Mouse (Mus musculus) G1E-ER4 (cell line): Measurements from ENCODE around the gene Sergef. TPM values are rescaled to one million over a fixed set of nuclear protein-coding genes. Genes with fewer than 3 reads are reported as not detected.

Source experiments
- GATA1 ChIP-seq: IDR thresholded peaks from one replicate; pipeline ENCODE4 v1.8.0; 2012; ENCODE audit warnings: low read length, inconsistent platforms
- polyA plus RNA-seq: library from polyadenylated mRNA; stranded (reverse); fragments of >175 nt; gene quantifications from 2 replicates; pipeline ENCODE4 v1.2.3, GENCODE M21; 2012

Gene Sergef
- polyA plus RNA-seq, result 8.8 and 18.5 TPM in 2 replicates

DNA sequence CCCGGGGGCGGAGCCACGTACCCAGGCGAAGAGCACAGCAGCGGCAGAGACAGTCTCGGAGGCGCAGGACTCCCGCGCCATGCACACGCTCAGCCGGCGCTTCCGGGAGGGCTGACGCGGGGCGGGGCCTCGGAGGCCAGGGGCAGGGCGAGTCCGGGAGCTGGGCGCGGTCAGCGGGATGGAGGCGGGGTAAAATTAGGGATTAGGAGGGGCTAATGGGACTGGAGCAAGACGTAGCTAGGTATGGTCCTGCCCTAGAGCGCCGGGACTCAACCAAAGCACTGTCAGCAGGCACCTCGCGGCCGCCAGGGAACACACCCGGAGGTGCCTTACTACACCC, at the start of gene Sergef:
TSS of gene Sergef (minus strand) at position 116 of the 340 bp plus-strand sequence.
- TF ChIP-seq GATA1, result no peak

DNA sequence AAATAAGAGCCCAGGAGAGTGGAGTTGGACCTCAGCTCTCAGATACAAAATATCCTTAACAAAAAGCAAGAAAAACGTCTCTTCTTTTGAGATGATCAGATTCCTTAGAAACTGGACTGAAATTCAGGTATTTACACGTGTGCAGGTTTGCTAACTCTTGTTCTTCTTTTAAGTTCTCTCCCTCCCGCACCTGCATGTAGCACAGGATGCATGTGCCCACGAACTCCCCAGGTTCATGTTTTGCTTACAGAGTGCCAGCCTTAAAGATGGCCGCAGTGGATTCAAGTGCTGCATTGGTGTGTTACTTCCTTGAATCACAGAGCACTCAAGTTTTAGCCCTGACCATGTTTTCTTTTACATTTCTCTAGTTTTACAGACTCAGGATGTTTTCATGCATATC, 47.2 kb upstream of the Sergef start:
- no peak for TF ChIP-seq GATA1

DNA sequence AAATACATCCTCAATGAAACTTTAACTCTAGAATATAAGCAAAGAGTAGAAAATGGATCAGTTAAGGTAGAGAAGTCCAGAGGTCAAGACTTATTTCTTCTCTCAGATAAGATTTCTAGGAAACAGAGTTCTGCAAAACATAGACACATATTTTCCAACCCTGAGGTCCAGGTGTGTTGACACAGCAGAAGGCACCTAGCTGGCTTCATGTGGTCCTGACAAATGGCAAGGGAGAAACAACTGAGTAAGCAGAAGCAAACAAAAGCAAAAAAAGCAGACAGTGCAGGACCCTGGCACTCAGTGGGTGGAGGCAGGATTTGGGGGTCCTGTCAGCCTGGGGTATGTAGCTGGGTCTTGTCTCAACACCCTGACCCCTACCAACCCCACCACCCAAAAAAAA, 41.1 kb upstream of the Sergef start:
- TF ChIP-seq GATA1, result no peak

DNA sequence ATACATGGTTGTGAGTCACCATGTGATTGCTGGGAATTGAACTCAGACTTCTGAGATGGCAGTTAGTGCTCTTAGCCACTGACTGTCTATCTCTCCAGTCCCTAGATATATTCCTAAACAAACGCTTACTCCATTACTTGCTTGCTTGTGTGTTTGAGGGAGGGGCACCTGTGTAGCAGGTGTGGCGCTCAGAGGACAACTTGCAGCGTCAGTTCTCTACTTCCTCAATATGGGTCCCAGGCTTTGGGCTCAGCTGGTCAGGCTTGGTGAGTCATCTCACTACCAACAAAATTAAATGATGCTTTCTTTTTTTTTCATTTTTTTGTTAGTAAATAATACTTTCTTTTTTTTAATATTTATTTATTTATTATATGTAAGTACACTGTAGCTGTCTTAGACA, 38.8 kb upstream of the Sergef start:
- no peak for TF ChIP-seq GATA1

DNA sequence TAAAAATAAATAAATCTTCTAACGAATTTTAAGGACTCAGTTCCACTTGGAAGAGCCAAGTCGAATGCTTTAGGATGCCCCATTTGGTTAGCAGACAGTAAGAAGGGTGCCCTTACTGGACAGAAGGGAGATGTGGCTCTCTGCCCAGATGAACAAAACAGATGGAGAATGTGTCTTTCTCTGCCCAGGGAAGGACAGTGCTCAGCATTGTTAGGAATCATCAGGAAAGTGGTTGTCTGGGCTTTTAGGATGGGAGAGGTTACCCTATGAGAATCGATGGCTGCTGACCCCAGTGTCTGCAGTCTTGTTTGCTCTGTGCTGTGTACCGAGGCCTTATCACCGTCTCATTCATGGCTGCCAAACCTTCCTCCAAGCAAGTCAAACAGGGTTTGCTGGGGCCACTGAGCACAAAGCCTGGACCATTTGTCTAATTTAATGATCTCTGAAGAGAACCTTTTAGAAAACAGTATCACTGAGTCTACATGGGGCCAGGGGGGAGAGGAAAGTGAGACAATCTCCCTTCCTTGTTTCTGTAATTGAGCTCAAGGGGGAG, 37.3 kb upstream of the Sergef start:
- TF ChIP-seq GATA1, result no peak

DNA sequence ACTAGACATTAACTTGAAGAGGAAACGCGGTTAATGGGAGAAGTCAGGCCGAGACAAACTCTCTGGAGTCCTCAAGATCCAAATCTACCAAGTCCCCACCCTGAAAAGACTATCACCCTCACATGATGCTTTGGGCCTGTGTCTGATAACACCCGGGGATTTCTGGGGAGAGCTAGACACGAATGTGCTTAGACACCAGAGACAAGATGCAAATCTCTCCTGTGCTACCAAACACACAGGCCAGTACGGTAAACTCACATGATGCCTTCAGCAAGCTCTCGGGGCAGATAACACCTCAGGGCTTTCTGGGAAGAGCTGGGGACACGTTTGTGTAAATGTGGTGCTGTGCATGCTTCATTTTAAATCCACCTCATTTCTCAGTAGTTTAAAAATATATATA, 36.3 kb upstream of the Sergef start:
- TF ChIP-seq GATA1, result peak; percentile 93

DNA sequence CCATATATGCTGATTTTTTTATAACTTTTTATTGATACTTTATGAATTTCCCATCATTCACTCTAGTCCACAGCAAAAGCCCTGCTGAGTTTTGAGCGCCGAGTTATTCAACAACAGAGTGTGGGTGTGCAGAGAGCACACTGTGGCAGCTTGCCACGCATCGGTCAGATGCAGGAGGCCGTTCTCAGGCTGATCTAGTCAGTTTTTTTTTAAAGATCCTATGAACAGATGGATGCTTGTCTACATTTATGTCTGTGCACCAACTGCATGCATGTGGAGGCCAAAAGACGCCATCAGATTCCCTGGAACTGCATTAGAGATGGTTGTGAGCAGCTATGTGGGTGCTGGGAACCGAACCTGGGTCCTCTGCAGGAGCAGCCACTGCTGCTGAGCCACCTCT, 35.5 kb upstream of the Sergef start:
- TF ChIP-seq GATA1, result no peak

DNA sequence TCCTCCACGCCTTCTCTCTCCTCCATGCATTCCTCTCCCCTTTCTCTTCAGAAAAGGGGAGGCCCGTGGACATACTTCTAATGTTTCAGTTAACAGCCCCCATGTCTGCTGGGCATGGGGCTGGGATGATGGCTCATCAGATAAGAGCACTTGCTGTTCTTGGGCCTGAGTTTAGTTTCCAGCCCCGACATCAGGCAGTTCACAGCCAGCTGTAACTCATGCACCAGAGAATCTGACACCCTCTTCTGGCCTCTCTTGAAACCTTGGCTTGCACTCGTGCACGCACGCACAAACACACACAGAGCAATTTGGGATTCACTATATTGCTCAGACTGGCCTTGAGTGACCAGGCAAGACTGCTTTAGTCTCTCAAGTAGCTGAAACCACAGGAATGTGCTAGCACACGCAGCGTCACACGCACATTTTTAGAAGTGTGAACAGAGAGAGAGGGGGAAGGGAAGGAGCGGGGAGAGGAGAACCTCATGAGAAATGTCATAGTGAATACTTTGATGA, 32.6 kb upstream of the Sergef start, which contains the start of gene Tph1:
TSS of gene Tph1 (minus strand) at position 378 of the 513 bp plus-strand sequence.
- TF ChIP-seq GATA1, result no peak

DNA sequence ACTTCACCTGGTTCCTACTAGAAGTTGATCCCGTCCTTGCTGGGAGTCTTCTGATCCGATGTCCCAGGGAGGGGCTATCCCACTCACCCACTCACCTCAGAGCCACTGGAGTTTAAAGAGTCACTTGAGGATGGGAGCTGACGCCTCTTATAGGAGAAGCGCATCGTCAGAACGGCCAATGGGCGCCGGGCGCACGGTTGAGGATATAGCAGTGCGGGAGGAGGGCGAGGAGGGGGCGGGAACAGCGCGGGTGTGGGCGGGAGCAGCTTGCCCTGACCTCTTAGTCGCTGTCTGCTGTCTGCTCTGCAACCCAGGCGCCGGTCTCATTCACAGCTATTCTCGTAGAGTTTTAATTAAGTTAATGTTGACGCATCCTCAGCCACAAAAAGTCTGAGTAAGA, 27.6 kb upstream of the Sergef start:
- no peak for TF ChIP-seq GATA1

DNA sequence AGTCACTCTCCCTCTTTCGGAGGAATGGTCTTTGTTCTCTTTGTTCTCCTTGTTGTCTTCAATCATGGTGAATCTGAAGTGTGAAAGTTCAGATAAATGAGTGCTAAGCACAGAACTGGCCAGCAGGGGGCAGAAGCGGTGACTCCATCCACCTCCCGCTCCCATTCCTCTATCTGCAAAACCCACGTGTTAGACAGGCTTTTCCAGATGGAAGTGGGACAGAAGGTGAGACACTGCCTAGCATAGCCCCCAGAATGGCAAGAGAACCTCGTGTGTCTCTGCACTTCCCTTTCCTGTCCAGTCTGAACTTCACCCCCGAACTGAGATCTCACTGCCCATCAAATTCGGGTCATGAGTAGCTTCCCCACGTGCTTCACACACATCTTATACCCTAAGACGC, 25.6 kb upstream of the Sergef start:
- TF ChIP-seq GATA1, result no peak

DNA sequence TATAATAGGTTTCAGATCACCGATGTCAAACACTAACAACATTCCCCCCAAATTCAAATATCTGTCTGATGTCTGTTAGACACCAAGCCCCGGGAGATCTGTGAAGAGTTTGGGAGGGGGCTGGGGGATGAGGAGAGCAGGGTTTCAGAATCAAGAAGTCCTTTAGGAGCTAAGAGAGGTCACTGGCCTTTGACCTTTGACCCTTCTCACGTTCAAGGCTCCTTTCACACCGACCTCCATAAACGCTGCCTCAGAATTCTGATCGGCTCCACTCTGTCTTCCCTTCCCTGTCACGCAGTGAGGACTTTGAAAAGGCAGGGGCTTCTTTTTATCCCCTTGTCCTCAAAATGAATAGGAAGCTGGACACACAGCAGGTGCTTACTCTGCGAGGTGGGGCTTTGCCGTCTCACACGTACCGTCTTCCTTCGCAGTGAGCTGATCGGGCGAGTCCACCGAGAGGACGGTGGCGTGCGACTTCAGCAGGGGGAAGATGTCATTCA, 22.0 kb upstream of the Sergef start:
- TF ChIP-seq GATA1, result no peak

DNA sequence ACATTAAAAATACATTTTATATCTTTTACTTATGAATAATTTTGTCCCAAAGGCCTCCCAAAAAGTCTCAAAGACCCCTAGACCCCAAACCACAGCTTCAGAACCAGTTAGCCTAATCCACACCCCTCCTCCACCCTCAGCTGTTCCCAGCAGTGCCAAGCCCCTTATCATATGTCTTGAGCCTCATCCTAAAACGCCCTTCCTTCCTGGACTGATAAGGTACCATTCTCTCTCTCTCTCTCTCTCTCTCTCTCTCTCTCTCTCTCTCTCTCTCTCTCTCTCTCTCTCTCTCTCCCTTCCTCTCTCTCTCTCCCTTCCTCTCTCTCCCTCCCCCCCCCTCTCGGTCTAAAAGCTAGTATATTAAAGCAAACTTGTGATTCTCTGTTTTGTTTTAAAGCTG, 12.7 kb upstream of the Sergef start:
- TF ChIP-seq GATA1, result no peak

DNA sequence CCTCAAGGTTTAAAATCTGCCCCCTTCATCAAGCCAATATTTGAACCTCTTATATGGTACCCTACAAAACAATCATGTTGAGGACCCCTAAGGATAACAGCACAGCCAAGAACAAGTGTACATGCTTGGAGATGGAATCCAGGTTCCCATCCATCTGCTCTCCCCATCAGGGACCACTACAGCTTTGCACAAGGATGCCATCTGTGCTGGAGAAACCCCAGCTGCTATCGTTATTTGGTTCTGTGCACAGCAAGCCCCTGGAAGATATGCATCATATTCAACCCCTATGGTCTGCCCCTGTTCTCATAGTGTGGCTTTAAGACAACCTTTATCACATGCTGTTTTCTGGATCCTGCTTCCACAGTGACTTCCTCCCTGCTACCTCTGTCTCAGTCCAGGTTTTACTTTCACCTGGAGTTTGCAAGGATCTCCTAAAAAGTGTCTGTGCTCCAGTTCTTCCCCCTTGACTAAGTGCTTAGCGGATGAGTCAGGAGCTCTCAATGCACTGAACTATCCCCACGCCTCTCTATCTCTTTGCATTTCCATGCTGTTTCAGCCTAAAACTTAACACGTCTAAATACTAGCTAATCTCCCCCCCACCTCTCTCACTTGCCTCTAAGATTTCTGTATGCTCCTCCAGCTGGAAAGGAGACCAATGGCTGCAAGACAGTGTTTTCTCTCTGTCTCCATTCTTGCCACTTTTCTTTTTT, 9.0 kb upstream of the Sergef start:
- TF ChIP-seq GATA1, result no peak

DNA sequence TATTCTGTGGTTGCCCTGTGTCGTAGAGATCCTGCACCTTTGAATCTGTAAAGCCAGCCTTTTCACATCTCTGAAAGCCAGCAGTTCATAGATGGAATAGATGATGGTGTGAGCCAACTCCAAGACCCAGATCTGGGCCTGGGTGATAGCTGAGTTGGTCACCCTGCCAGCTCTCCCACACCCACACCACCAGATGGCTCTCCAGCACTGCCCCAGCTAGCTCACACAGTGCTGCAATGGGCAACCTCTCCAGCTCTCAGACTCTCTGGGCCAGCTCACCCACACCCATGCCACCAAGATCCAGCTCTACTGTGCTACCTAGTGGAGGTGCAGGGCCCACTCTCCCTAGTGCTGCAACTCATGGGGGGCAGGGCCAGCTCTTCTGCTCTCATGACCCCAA, 3.6 kb upstream of the Sergef start:
- no peak for TF ChIP-seq GATA1

DNA sequence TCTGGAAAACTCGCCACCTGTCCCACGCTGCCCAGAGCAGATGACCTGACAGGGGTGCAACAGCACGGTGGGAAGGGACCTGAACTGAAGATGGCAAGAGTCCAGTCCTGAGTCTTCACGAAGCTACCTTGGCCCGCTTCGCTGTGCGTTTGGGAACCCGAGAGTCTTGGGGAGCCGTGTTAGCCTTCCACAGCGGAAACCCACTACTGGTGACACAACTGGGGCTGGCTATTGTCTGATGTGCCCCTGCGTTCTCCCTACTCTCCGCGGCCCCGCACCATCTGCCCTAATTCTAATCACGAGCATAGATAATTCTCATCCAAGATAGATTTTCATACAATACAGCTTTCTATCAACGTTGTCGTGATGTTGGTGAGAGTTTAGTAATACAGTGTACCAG, 455 bp upstream of the Sergef start:
- TF ChIP-seq GATA1, result no peak

DNA sequence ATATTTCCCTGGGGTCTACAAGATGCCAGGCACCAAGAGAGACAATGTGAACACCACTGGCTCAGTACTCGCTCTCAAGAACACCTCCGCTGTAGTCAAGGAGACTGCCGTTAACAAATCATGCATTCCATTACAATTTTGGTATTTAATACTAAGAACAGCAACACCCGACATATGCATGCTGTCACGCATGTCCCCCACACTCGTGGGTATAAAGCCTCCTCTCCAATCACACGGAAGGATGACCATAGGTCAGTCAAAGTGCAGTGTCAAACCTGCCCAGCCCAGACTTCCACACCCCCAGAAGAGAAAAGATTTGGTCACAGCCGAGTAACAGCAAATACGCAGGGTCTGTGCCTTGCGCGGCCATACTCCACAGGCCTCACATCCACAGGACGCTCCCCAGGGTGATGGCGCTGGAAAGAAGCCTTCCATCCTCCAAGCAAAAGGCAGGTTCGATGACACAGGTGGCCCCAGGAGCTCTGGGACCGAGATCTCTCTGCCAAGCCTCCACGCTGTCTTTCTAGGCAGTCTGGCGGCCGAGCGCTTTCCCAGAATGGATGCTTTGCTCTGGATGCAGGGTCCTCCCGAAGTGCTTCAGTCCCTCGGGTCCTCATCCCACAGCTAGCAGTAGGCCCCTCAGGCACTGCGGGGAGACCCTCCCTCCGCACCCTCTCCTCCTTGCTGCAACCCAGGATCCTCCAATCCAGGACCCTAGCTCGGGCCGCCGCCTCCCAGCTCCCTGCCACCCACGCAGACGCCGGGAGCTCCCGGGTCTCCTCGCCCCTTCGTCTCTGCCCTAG, 517 bp downstream of the Sergef start:
- TF ChIP-seq GATA1, result no peak
